Mouse (Mus musculus): ENCODE measurements around the gene Gm21256. TPM values are rescaled to one million over a fixed set of nuclear protein-coding genes. Genes with fewer than 3 reads are reported as not detected.
"Not testable (repeated sequence)": the region's sequence is repeated elsewhere in the genome, so short reads cannot be mapped to it uniquely, and the experiment has no call there.

Gm21256 gene
- not detected in 2 replicates for polyA plus RNA-seq (2014; fragmentation: Nextera tagmentation; extraction: Ambion mirVana)

GRCm38 (mm10) chrY:47450660-47451059, at the start of gene Gm21256:
TSS of gene Gm21256 (plus strand) at chrY:47450960.
- DNase-seq (ENCODE audit: low spot score); H3K9ac ChIP-seq (replicated peaks; ENCODE audit: low read length); H3K27ac ChIP-seq (replicated peaks; ENCODE audit: low read depth, low read length); H3K4me1 ChIP-seq (ENCODE audit: control insufficient read depth, insufficient read depth, low read length); H3K36me3 ChIP-seq (replicated peaks; ENCODE audit: control insufficient read depth, insufficient read depth, low read depth, low read length); ATAC-seq (replicated peaks; ENCODE audit: insufficient number of reproducible peaks, low FRiP score, low TSS enrichment, low read depth); H3K4me2 ChIP-seq (ENCODE audit: low read depth, low read length); H3K9me3 ChIP-seq (replicated peaks; ENCODE audit: control insufficient read depth, low read length); H3K27me3 ChIP-seq (ENCODE audit: control insufficient read depth, insufficient read depth, low read length); H3K4me3 ChIP-seq (ENCODE audit: low read depth, low read length): not testable (repeated sequence)
- WGBS, result no CpG with 5 or more reads among the region's 7 CpGs

Other genes with a start within 250 kb of the Gm21256 start
- gene Gm21170, start 240.1 kb downstream of the Gm21256 start, polyA plus RNA-seq (2014; fragmentation: Nextera tagmentation; extraction: Ambion mirVana), result not detected in 2 replicates